Mouse (Mus musculus): ENCODE measurements at regions not wholly inside any gene's neighbourhood (a gene's known extent, or its start where the extent isn't known, plus 50 kb on each side); places are given as distances from the start of the nearest gene placed in this dataset.

DNA sequence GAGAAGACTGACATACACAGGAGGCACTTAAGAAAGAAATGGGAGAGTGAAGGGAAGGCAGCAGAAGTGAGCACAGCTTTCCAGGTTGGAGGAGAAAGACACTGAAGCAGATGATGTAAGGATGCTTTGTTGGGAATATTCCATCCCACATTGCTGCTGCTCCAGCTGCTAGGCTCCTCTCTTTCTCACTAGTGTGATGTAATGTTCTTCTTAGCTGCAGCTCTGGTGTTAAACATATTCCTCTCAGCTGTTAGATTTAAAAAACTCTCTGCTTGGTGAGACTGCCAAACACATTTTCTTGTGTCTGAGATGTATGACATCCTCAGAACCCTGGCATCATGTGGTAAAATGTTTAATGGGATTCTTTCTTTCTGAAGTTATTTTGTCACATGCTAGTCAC lies 120.1 kb downstream of the Cmpk2 start:
- Histone ChIP-seq H3K27me3 (replicated peaks) (no peaks in the 10 kb centered on the region), H3K79me2 (replicated peaks; ENCODE audit: control insufficient read depth, extremely low read depth, insufficient read depth, poor library complexity, severe bottlenecking) (no peaks in the 10 kb centered on the region), H3K4me2 (ENCODE audit: insufficient read depth, low read depth, poor library complexity, severe bottlenecking) (no peak overlapping the region), H3K9ac (ENCODE audit: insufficient read depth, low read depth) (no peak overlapping the region), H3K36me3 (replicated peaks in 1 of 2; ENCODE audit: control insufficient read depth in 1 of 2, insufficient read depth in 1 of 2, low read length in 1 of 2) (no peaks in the 10 kb centered on the region), H3K4me3 (replicated peaks in 1 of 3; ENCODE audit: low read depth in 2 of 3, low read length in 2 of 3, poor library complexity in 1 of 3) (no peak overlapping the region), H3K9me3 (replicated peaks; ENCODE audit: low read length) (no peaks in the 10 kb centered on the region), H3K4me1 (ENCODE audit: control insufficient read depth in 1 of 2, insufficient read depth in 2 of 2) (no peaks in the 10 kb centered on the region), H3K27ac (ENCODE audit: insufficient read depth, low read depth) (no peak overlapping the region)
- dilution Hi-C loops (cut with MboI; ENCODE audit: extremely low pct_ligation_motif_present, extremely low pct_unique_long_range_greater_than_20kb, low sequenced_read_pairs) (no loop called here), in situ Hi-C loops (cut with MboI; ENCODE audit: low pct_ligation_motif_present, low pct_unique_long_range_greater_than_20kb, low sequenced_read_pairs) (no loop called here)
- DNase-seq (ENCODE audit: extremely low read depth): no peak
- TF ChIP-seq HCFC1 (IDR thresholded peaks at IDR 0.05; ENCODE audit: low read depth, low read length) (no peak), POLR2A (IDR thresholded peaks at IDR 0.05; ENCODE audit: low read depth, low read length) (no peak), BHLHE40 (IDR thresholded peaks at IDR 0.05; ENCODE audit: low read depth, low read length) (no peak), ELF1 (IDR thresholded peaks at IDR 0.05; ENCODE audit: low read depth, low read length) (no peak), UBTF (IDR thresholded peaks at IDR 0.05; ENCODE audit: low read depth, low read length) (no peak), IRF4 (IDR thresholded peaks at IDR 0.05; ENCODE audit: low read depth, low read length) (no peak), EP300 (IDR thresholded peaks at IDR 0.05; ENCODE audit: low read length) (no peak), CTCF (conservative IDR thresholded peaks at IDR 0.05 in 1 of 2, IDR thresholded peaks at IDR 0.05 in 1 of 2; ENCODE audit: low read depth in 2 of 2, low read length in 2 of 2) (no peak), SMC3 (IDR thresholded peaks at IDR 0.05; ENCODE audit: low read depth, low read length) (no peak), MEF2A (IDR thresholded peaks at IDR 0.05; ENCODE audit: borderline replicate concordance, low read depth, low read length) (no peak), JUND (conservative IDR thresholded peaks at IDR 0.05; ENCODE audit: low read depth, low read length) (no peak), RAD21 (IDR thresholded peaks at IDR 0.05; ENCODE audit: low read depth, low read length) (no peak), USF1 (IDR thresholded peaks at IDR 0.05; ENCODE audit: low read depth, low read length) (no peak)

DNA sequence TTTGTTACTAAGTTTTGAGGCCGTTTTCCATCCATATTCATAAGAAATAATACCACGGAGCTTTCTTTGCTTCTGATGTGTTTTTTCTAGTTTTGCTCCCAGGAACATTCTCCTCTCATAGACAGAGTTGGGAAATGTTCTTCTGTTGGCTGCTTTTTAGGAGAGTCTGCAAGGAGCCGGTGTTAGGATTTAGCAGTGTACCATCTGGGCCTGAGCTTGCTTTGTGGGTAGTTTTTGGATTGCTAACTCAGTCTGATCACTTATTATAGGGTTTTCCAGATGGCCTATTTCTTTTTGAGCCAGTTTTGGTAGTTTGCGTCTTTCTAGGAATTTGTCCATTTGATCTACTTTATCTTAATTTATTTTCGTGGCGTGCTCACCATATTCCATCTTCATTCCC lies 108.4 kb downstream of the Cmpk2 start:
- no peak for TF ChIP-seq ZMIZ1 (IDR thresholded peaks at IDR 0.05; ENCODE audit: low read depth, low read length)
- TF ChIP-seq ELF1 (IDR thresholded peaks at IDR 0.05; ENCODE audit: low read depth, low read length): no peak
- no peak for TF ChIP-seq NRF1 (IDR thresholded peaks at IDR 0.05; ENCODE audit: low read depth, low read length)
- TF ChIP-seq POLR2AphosphoS2 (IDR thresholded peaks at IDR 0.05; ENCODE audit: low read depth, low read length): no peak
- no peak for TF ChIP-seq ZNF384 (IDR thresholded peaks at IDR 0.05; ENCODE audit: low read depth, low read length)
- no peak for TF ChIP-seq GABPA (IDR thresholded peaks at IDR 0.05; ENCODE audit: insufficient replicate concordance, low read depth, low read length)
- TF ChIP-seq IRF4 (IDR thresholded peaks at IDR 0.05; ENCODE audit: low read depth, low read length): no peak
- no peak for TF ChIP-seq ZKSCAN1 (IDR thresholded peaks at IDR 0.05; ENCODE audit: borderline replicate concordance, low read depth, low read length)
- TF ChIP-seq BHLHE40 (IDR thresholded peaks at IDR 0.05; ENCODE audit: low read depth, low read length): no peak
- TF ChIP-seq TBP (conservative IDR thresholded peaks at IDR 0.05; ENCODE audit: low read depth, low read length): no peak
- no peak for TF ChIP-seq USF2 (conservative IDR thresholded peaks at IDR 0.05; ENCODE audit: low read depth, low read length)
- no peak for TF ChIP-seq MXI1 (IDR thresholded peaks at IDR 0.05; ENCODE audit: low read depth, low read length)
- no peak for TF ChIP-seq USF1 (IDR thresholded peaks at IDR 0.05; ENCODE audit: low read depth, low read length)
- no peak for TF ChIP-seq RCOR1 (conservative IDR thresholded peaks at IDR 0.05; ENCODE audit: low read depth, low read length)
- TF ChIP-seq PAX5 (IDR thresholded peaks at IDR 0.05; ENCODE audit: low read length): no peak
- TF ChIP-seq CHD1 (IDR thresholded peaks at IDR 0.05; ENCODE audit: low read depth, low read length): no peak
- in situ Hi-C loops (cut with MboI; ENCODE audit: low pct_ligation_motif_present, low pct_unique_long_range_greater_than_20kb, low sequenced_read_pairs): no loop called here
- no peak for DNase-seq (ENCODE audit: extremely low read depth)
- no peaks in the 10 kb centered on the region for H3K4me1 ChIP-seq (ENCODE audit: control insufficient read depth in 1 of 2, insufficient read depth in 2 of 2)
- no peaks in the 10 kb centered on the region for H3K79me2 ChIP-seq (replicated peaks; ENCODE audit: control insufficient read depth, extremely low read depth, insufficient read depth, poor library complexity, severe bottlenecking)
- no peak overlapping the region for H3K27ac ChIP-seq (ENCODE audit: insufficient read depth, low read depth)
- no peak overlapping the region for H3K4me3 ChIP-seq (replicated peaks in 1 of 3; ENCODE audit: low read depth in 2 of 3, low read length in 2 of 3, poor library complexity in 1 of 3)
- H3K4me2 ChIP-seq (ENCODE audit: insufficient read depth, low read depth, poor library complexity, severe bottlenecking): no peak overlapping the region
- H3K27me3 ChIP-seq (replicated peaks): no peaks in the 10 kb centered on the region
- no peaks in the 10 kb centered on the region for H3K9me3 ChIP-seq (replicated peaks; ENCODE audit: low read length)
- no peaks in the 10 kb centered on the region for H3K36me3 ChIP-seq (replicated peaks in 1 of 2; ENCODE audit: control insufficient read depth in 1 of 2, insufficient read depth in 1 of 2, low read length in 1 of 2)
- H3K9ac ChIP-seq (ENCODE audit: insufficient read depth, low read depth): no peak overlapping the region
- dilution Hi-C loops (cut with MboI; ENCODE audit: extremely low pct_ligation_motif_present, extremely low pct_unique_long_range_greater_than_20kb, low sequenced_read_pairs): no loop called here
